Comparison of ENCODE assay signal across 8 mouse cellular contexts in the genomic region with DNA sequence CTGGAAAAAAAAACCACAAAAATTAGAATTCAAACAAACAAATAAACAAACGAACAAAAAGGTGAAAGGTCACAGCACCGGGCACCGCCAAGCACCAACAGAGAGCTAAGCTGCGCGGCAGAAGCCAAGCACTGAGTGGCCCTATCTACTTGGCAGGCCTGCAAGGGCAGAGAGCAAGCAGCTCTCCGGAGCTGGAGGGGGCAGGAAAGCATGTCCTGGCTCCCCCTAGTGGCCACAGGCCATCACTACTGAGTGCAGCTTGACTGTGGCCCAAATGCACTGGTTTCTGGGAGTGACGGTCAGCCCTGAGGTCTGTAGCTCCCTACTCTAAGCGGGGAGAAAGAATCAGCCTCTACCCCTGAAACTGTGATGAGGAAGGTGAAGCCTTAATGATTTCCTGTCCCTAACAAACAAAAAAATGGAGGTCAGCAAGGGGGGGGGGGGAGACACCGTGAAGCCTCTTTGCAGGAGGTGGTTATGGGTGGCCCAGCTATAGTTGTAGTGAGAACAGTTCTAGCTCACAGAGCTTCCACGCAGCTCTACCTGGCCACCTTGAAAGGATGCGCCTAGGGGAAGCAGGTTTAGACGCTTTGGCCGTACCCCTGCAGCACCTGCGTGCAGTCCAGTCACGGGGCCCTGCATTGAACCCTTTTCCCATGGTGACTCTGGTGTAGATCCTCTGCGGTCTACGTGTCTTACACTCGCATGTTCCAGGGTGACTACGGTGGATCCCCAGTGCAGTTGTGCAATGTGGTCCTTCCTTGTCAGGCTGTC.
A peak's percentile ranks its signal among the peaks of the same experiment; 100 is the strongest.
DNase-seq lines count a peak whose midpoint lies in the region; ATAC-seq and TF ChIP-seq lines count a peak whose summit lies in the region.

No protein-coding gene starts in this region.

- no peak overlapping the region for H3K27ac ChIP-seq in heart, embryonic 13.5 days (replicated peaks)
- H3K27ac ChIP-seq in kidney, postnatal 0 days = no peak overlapping the region
- no peak overlapping the region for H3K27ac ChIP-seq in liver, embryonic 12.5 days

- WGBS in heart, embryonic 13.5 days = 52% methylated on average over 19 of the region's 19 CpGs
- 55% methylated on average over 19 of the region's 19 CpGs for WGBS in kidney, postnatal 0 days
- WGBS in liver, embryonic 12.5 days (ENCODE audit: insufficient replicate concordance) = 46% methylated on average over 19 of the region's 19 CpGs

- no peaks in the 10 kb centered on the region for H3K27me3 ChIP-seq in heart, embryonic 13.5 days (replicated peaks)
- H3K27me3 ChIP-seq in kidney, postnatal 0 days (ENCODE audit: insufficient read depth, low read length) = no peaks in the 10 kb centered on the region
- H3K27me3 ChIP-seq in liver, embryonic 12.5 days (replicated peaks) = no peaks in the 10 kb centered on the region
- no peaks in the 10 kb centered on the region for H3K27me3 ChIP-seq in splenic B cell, adult 2 months (ENCODE audit: control insufficient read depth, insufficient read depth, low read length, poor library complexity, severe bottlenecking)

- peaks cover 20% of the 10 kb centered on the region for H3K4me1 ChIP-seq in heart, embryonic 13.5 days
- H3K4me1 ChIP-seq in kidney, postnatal 0 days (replicated peaks; ENCODE audit: insufficient read depth, low read length) = peaks cover 11% of the 10 kb centered on the region; the same call in 1 of the 2 replicates
- H3K4me1 ChIP-seq in liver, embryonic 12.5 days = peaks cover 7% of the 10 kb centered on the region; the same call in 1 of the 2 replicates

- H3K4me2 ChIP-seq in heart, embryonic 13.5 days = no peak overlapping the region
- no peak overlapping the region for H3K4me2 ChIP-seq in kidney, postnatal 0 days (ENCODE audit: low read length)
- no peak overlapping the region for H3K4me2 ChIP-seq in liver, embryonic 12.5 days

- peak; percentile 55; the same call in 1 of the 2 replicates for ATAC-seq in heart, embryonic 13.5 days (ENCODE audit: extremely low read depth, insufficient number of reproducible peaks, low FRiP score, low TSS enrichment)
- ATAC-seq in kidney, postnatal 0 days (replicated peaks; ENCODE audit: low FRiP score, low read depth) = peak; percentile 80
- ATAC-seq in liver, embryonic 12.5 days = peak; percentile 56

- peak; percentile 74 for DNase-seq in CD4-positive helper T cell, adult 2 months (ENCODE audit: low read depth, low spot score)
- peak; percentile 25 for DNase-seq in c-Kit-negative CD71-positive TER-119-positive erythroid progenitor cells, embryonic 14.5 days (ENCODE audit: low read depth, low spot score)
- peak; percentile 66 for DNase-seq in fibroblast of lung, adult 2 months (ENCODE audit: low read depth)
- DNase-seq in kidney, postnatal 0 days (ENCODE audit: low spot score) = peak; percentile 91
- DNase-seq in natural killer cell, adult 2 months (ENCODE audit: low spot score in 2 of 2) = peak; percentile 68 to 74
- DNase-seq in splenic B cell, adult 2 months (ENCODE audit: low read depth, low spot score) = peak; percentile 78

- no peak overlapping the region for H3K9ac ChIP-seq in heart, embryonic 13.5 days
- H3K9ac ChIP-seq in kidney, postnatal 0 days (ENCODE audit: low read depth, low read length) = no peak overlapping the region
- H3K9ac ChIP-seq in liver, embryonic 12.5 days = no peak overlapping the region

- H3K9me3 ChIP-seq in heart, embryonic 13.5 days = no peaks in the 10 kb centered on the region
- H3K9me3 ChIP-seq in kidney, postnatal 0 days (replicated peaks; ENCODE audit: low read length) = no peaks in the 10 kb centered on the region
- H3K9me3 ChIP-seq in liver, embryonic 12.5 days (replicated peaks) = no peaks in the 10 kb centered on the region

- no peak overlapping the region for H3K4me3 ChIP-seq in heart, embryonic 13.5 days
- H3K4me3 ChIP-seq in kidney, postnatal 0 days (replicated peaks; ENCODE audit: low read depth, low read length) = no peak overlapping the region
- no peak overlapping the region for H3K4me3 ChIP-seq in liver, embryonic 12.5 days

- H3K36me3 ChIP-seq in heart, embryonic 13.5 days = no peaks in the 10 kb centered on the region
- no peaks in the 10 kb centered on the region for H3K36me3 ChIP-seq in kidney, postnatal 0 days (ENCODE audit: insufficient read depth, low read length)
- no peaks in the 10 kb centered on the region for H3K36me3 ChIP-seq in liver, embryonic 12.5 days
- H3K36me3 ChIP-seq in splenic B cell, adult 2 months (ENCODE audit: control insufficient read depth, insufficient read depth, low read length, poor library complexity, severe bottlenecking) = no peaks in the 10 kb centered on the region

- peak; percentile 96 for TF ChIP-seq CTCF in kidney, postnatal 0 days (IDR thresholded peaks at IDR 0.05; ENCODE audit: low read depth)

Comparison
In these comparisons a context has a peak if more than half of its experiments do, and no peak if none do; other contexts are left out.
1. DNase-seq: peak in every context shown above with its lines; median percentile 91 in kidney, postnatal 0 days; 78 in splenic B cell, adult 2 months; 74 in CD4-positive helper T cell, adult 2 months; 71 in natural killer cell, adult 2 months; 66 in fibroblast of lung, adult 2 months; 25 in c-Kit-negative CD71-positive TER-119-positive erythroid progenitor cells, embryonic 14.5 days.